Mouse (Mus musculus) ES-Bruce4 (cell line): ENCODE data around the gene Mettl16. TPM values are rescaled to one million over a fixed set of nuclear protein-coding genes. Genes with fewer than 3 reads are reported as not detected.

Experiments
- H3K27ac ChIP-seq: 2 replicates; pipeline ENCODE4 v1.5.1; 2012; ENCODE audit warnings: low read length, inconsistent platforms; ENCODE audit not compliant: insufficient read depth
- H3K27me3 ChIP-seq: 2 replicates; pipeline ENCODE4 v1.6.1; 2012; ENCODE audit warnings: mild to moderate bottlenecking, low read length, inconsistent platforms; ENCODE audit not compliant: control insufficient read depth, poor library complexity, insufficient read depth, severe bottlenecking
- H3K36me3 ChIP-seq: 2 replicates; pipeline ENCODE4 v1.6.1; 2012; ENCODE audit warnings: inconsistent platforms, mild to moderate bottlenecking, low read length, moderate library complexity; ENCODE audit not compliant: control insufficient read depth, poor library complexity, insufficient read depth, severe bottlenecking
- H3K4me1 ChIP-seq: one replicate; pipeline ENCODE4 v1.8.1; 2011; ENCODE audit warnings: low read length; ENCODE audit not compliant: control insufficient read depth, insufficient read depth
- H3K4me3 ChIP-seq: 2 replicates; pipeline ENCODE4 v1.5.1; 2011; ENCODE audit warnings: low read depth, mild to moderate bottlenecking, low read length
- H3K9ac ChIP-seq: 2 replicates; pipeline ENCODE4 v1.6.1; 2012; ENCODE audit warnings: low read depth, mild to moderate bottlenecking, inconsistent platforms; ENCODE audit not compliant: poor library complexity, severe bottlenecking
- H3K9me3 ChIP-seq: replicated peaks from 2 replicates; pipeline ENCODE4 v1.6.1; 2012; ENCODE audit warnings: mild to moderate bottlenecking, low read length, inconsistent platforms; ENCODE audit not compliant: control insufficient read depth, poor library complexity, insufficient read depth, severe bottlenecking
- CTCF ChIP-seq: IDR thresholded peaks from one replicate; pipeline ENCODE4 v1.8.1; 2011; ENCODE audit warnings: low read depth, low read length
- EP300 ChIP-seq: IDR thresholded peaks from 2 replicates; pipeline ENCODE4 v1.6.1; 2011; ENCODE audit warnings: low read depth, low read length; ENCODE audit not compliant: insufficient read depth
- POLR2A ChIP-seq: IDR thresholded peaks from one replicate; pipeline ENCODE4 v1.8.1; 2011; ENCODE audit warnings: low read length; ENCODE audit not compliant: insufficient read depth
- polyA plus RNA-seq: library from polyadenylated mRNA; stranded (reverse); fragments of >200 nt; gene quantifications from 2 replicates; pipeline ENCODE4 v1.2.4, GENCODE M21; 2011; ENCODE audit warnings: low read depth; ENCODE audit not compliant: missing spikeins, insufficient read depth, insufficient read length

Gene Mettl16
- polyA plus RNA-seq, 1 experiment, result 66.2 TPM

- H3K27ac ChIP-seq, result 0 out of 2 replicates have a peak overlapping the region, but pooled peaks have one; percentile 11
- no peaks in the 10 kb centered on the region for H3K27me3 ChIP-seq
- no peaks in the 10 kb centered on the region for H3K9me3 ChIP-seq
- H3K36me3 ChIP-seq, result no peaks in the 10 kb centered on the region
- H3K9ac ChIP-seq, result no peak overlapping the region
- peaks cover 13% of the 10 kb centered on the region for H3K4me1 ChIP-seq
- no peak for TF ChIP-seq POLR2A
- no peak for TF ChIP-seq CTCF
- TF ChIP-seq EP300, result no peak
- no peak overlapping the region for H3K4me3 ChIP-seq
Observed at GRCm38 (mm10) chr11:74834650-74835277, 64.1 kb downstream of the Mettl16 start.

- Histone ChIP-seq H3K36me3 (no peaks in the 10 kb centered on the region), H3K27ac (0 out of 2 replicates have a peak overlapping the region, but pooled peaks have one; percentile 10), H3K4me3 (no peak overlapping the region), H3K27me3 (no peaks in the 10 kb centered on the region), H3K9me3 (no peaks in the 10 kb centered on the region), H3K9ac (no peak overlapping the region), H3K4me1 (peaks cover 17% of the 10 kb centered on the region)
- TF ChIP-seq CTCF (no peak), EP300 (no peak), POLR2A (no peak)
Observed at GRCm38 (mm10) chr11:74835593-74836224, 65.1 kb downstream of the Mettl16 start.

DNA sequence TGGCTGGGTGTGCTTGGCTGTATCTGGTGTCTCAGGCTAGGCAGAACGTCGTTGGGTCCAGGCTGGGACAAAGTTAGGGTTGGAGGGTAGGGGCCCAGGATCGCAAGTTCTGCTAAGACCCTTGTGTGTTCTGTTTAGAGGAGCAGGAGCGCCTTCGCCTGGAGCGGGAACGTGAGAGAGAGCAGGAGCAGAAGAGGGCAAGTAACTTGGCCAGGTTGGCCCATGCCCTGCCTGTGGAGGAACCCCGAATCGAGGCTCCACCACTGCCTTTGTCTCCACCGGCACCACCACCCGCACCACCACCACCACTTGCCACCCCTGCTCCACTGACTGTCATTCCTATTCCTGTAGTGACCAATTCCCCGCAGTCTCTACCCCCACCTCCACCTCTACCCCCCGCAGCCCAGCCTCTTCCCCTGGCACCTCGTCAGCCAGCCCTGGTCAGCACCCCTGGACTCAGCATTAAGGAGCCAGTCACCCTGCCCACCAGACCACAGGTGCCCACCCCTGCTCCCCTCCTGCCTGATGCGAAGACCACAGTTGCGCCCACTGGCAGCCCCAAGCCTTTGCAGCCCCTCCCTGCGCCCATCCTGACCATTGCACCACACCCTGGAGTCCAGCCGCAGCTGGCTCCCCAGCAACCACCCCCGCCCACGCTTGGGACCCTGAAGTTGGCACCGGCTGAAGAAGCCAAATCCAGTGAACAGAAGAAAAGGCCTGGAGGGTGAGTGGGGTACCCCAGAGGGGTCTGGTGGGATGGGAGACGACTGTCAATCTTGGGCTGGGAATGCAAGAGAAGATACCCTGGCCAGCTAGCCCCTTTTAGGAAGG is 65.8 kb downstream of the Mettl16 start:
- no peak overlapping the region for H3K9ac ChIP-seq
- no peak overlapping the region for H3K4me3 ChIP-seq
- H3K27ac ChIP-seq, result no peak overlapping the region
- TF ChIP-seq EP300, result no peak
- no peaks in the 10 kb centered on the region for H3K36me3 ChIP-seq
- no peaks in the 10 kb centered on the region for H3K27me3 ChIP-seq
- no peaks in the 10 kb centered on the region for H3K9me3 ChIP-seq
- H3K4me1 ChIP-seq, result peaks cover 18% of the 10 kb centered on the region

- Histone ChIP-seq H3K27me3 (no peaks in the 10 kb centered on the region), H3K4me1 (peaks cover 18% of the 10 kb centered on the region)
- TF ChIP-seq POLR2A (no peak), EP300 (no peak), CTCF (no peak)
Observed at GRCm38 (mm10) chr11:74837056-74837693, 66.5 kb downstream of the Mettl16 start.

GRCm38 (mm10) chr11:74837694-74838431 is 67.2 kb downstream of the Mettl16 start:
- peak; percentile 72; the same call in 1 of the 2 replicates for TF ChIP-seq EP300
- TF ChIP-seq POLR2A, result peak; percentile 15
- no peak for TF ChIP-seq CTCF
- H3K36me3 ChIP-seq, result no peaks in the 10 kb centered on the region

More at GRCm38 (mm10) chr11:74837056-74837693, 66.5 kb downstream of the Mettl16 start:
- Histone ChIP-seq H3K27ac (peak overlapping the region; percentile 43), H3K4me3 (peak overlapping the region; percentile 73), H3K9me3 (no peaks in the 10 kb centered on the region), H3K9ac (peak overlapping the region; percentile 64), H3K36me3 (no peaks in the 10 kb centered on the region)

More at GRCm38 (mm10) chr11:74837694-74838431, 67.2 kb downstream of the Mettl16 start:
- peak overlapping the region; percentile 73 for H3K4me3 ChIP-seq
- H3K9me3 ChIP-seq, result no peaks in the 10 kb centered on the region
- peak overlapping the region; percentile 84 for H3K27ac ChIP-seq
- no peaks in the 10 kb centered on the region for H3K27me3 ChIP-seq
- H3K9ac ChIP-seq, result peak overlapping the region; percentile 64
- H3K4me1 ChIP-seq, result peaks cover 18% of the 10 kb centered on the region
